Mouse (Mus musculus) adrenal gland, adult (tissue): Measurements from ENCODE around the gene Disp1.

Source experiments
- DNase-seq, 2 experiments: peaks; one replicate each; pipeline ENCODE4 v3.0.0; 2022 to 2023; ENCODE audit warnings: low spot score in 1 of 2; ENCODE audit not compliant: inconsistent age in 2 of 2

Disp1 gene

GRCm38 (mm10) chr1:183134427-183134826 is 86.9 kb downstream of the Disp1 start:
- no peak for DNase-seq

- no peak for DNase-seq
Observed at GRCm38 (mm10) chr1:183133440-183133839, 87.9 kb downstream of the Disp1 start.

- DNase-seq = no peak
Observed at GRCm38 (mm10) chr1:183127246-183127645, 94.1 kb downstream of the Disp1 start.

GRCm38 (mm10) chr1:183123725-183124124 is 97.6 kb downstream of the Disp1 start:
- DNase-seq = no peak

- peak in 1 of 2 experiments; percentile 57 for DNase-seq
Observed at GRCm38 (mm10) chr1:183120341-183120923, 100.9 kb downstream of the Disp1 start.

GRCm38 (mm10) chr1:183117827-183118825 is 103.2 kb downstream of the Disp1 start:
- peak in 1 of 2 experiments; percentile 56 for DNase-seq

GRCm38 (mm10) chr1:183116946-183117826 is 104.1 kb downstream of the Disp1 start:
- peak in 1 of 2 experiments; percentile 62 for DNase-seq

- no peak for DNase-seq
Observed at GRCm38 (mm10) chr1:183116441-183116840, 104.9 kb downstream of the Disp1 start.

GRCm38 (mm10) chr1:183115076-183115475 is 106.2 kb downstream of the Disp1 start:
- no peak for DNase-seq

GRCm38 (mm10) chr1:183114554-183114953 is 106.8 kb downstream of the Disp1 start:
- DNase-seq = no peak

- DNase-seq = peak; percentile 58 to 85
Observed at GRCm38 (mm10) chr1:183113546-183113945, 107.8 kb downstream of the Disp1 start.

- DNase-seq = no peak
Observed at GRCm38 (mm10) chr1:183107476-183107875, 113.8 kb downstream of the Disp1 start.

GRCm38 (mm10) chr1:183104696-183105095 is 116.6 kb downstream of the Disp1 start:
- no peak for DNase-seq

GRCm38 (mm10) chr1:183102775-183103174 is 118.5 kb downstream of the Disp1 start:
- no peak for DNase-seq

GRCm38 (mm10) chr1:183102153-183102552 is 119.2 kb downstream of the Disp1 start:
- no peak for DNase-seq

GRCm38 (mm10) chr1:183101371-183101770 is 120.0 kb downstream of the Disp1 start:
- DNase-seq = no peak

- DNase-seq = no peak
Observed at GRCm38 (mm10) chr1:183100245-183100644, 121.1 kb downstream of the Disp1 start.

GRCm38 (mm10) chr1:183099686-183100085 is 121.6 kb downstream of the Disp1 start:
- no peak for DNase-seq

- no peak for DNase-seq
Observed at GRCm38 (mm10) chr1:183097606-183098005, 123.7 kb downstream of the Disp1 start.

GRCm38 (mm10) chr1:183095454-183096088 is 125.8 kb downstream of the Disp1 start:
- no peak for DNase-seq

- no peak for DNase-seq
Observed at GRCm38 (mm10) chr1:183092296-183092695, 129.0 kb downstream of the Disp1 start.
